Mouse (Mus musculus) urinary bladder, adult 18-20 months (tissue): ENCODE results near the gene Iqcn.
A peak's percentile ranks its signal among the peaks of the same experiment; 100 is the strongest.

Experiments
- DNase-seq, 2 experiments: peaks; one replicate each; pipeline ENCODE4 v3.0.0; 2022; ENCODE audit warnings: low spot score in 2 of 2, mixed read lengths in 2 of 2

Iqcn gene

GRCm38 (mm10) chr8:70703287-70703686 lies at the start of gene Iqcn:
TSS of gene Iqcn (plus strand) at chr8:70703457.
- DNase-seq = no peak

GRCm38 (mm10) chr8:70654121-70654520 lies 49.1 kb upstream of the Iqcn start:
- no peak for DNase-seq

- no peak for DNase-seq
Measured at GRCm38 (mm10) chr8:70655469-70655868, 47.8 kb upstream of the Iqcn start.

GRCm38 (mm10) chr8:70656193-70656790 lies 47.0 kb upstream of the Iqcn start:
- DNase-seq = no peak

- DNase-seq = no peak
Measured at GRCm38 (mm10) chr8:70657214-70657613, 46.0 kb upstream of the Iqcn start.

- no peak for DNase-seq
Measured at GRCm38 (mm10) chr8:70657739-70658138, 45.5 kb upstream of the Iqcn start.

- DNase-seq = peak in 1 of 2 experiments; percentile 76
Measured at GRCm38 (mm10) chr8:70658897-70659603, 44.2 kb upstream of the Iqcn start.

- DNase-seq = peak; percentile 87 to 89
Measured at GRCm38 (mm10) chr8:70659604-70660272, 43.5 kb upstream of the Iqcn start.

- DNase-seq = no peak
Measured at GRCm38 (mm10) chr8:70660273-70660725, 43.0 kb upstream of the Iqcn start, which contains the start of gene Pgpep1. TSS of gene Pgpep1 (minus strand) at chr8:70660388.

- no peak for DNase-seq
Measured at GRCm38 (mm10) chr8:70663691-70664090, 39.6 kb upstream of the Iqcn start.

- no peak for DNase-seq
Measured at GRCm38 (mm10) chr8:70664631-70665030, 38.6 kb upstream of the Iqcn start.

- no peak for DNase-seq
Measured at GRCm38 (mm10) chr8:70665599-70665998, 37.7 kb upstream of the Iqcn start.

GRCm38 (mm10) chr8:70667071-70667470 lies 36.2 kb upstream of the Iqcn start:
- no peak for DNase-seq

- peak in 1 of 2 experiments; percentile 58 for DNase-seq
Measured at GRCm38 (mm10) chr8:70671615-70672324, 31.5 kb upstream of the Iqcn start.

GRCm38 (mm10) chr8:70672325-70673078 lies 30.8 kb upstream of the Iqcn start:
- DNase-seq = no peak

GRCm38 (mm10) chr8:70673079-70673856 lies 30.0 kb upstream of the Iqcn start, which contains the start of gene Lsm4:
TSS of gene Lsm4 (plus strand) at chr8:70673248.
- DNase-seq = peak; percentile 95 to 98

GRCm38 (mm10) chr8:70674109-70674508 lies 29.1 kb upstream of the Iqcn start:
- no peak for DNase-seq

GRCm38 (mm10) chr8:70674716-70675115 lies 28.5 kb upstream of the Iqcn start:
- DNase-seq = no peak

GRCm38 (mm10) chr8:70675336-70675735 lies 27.9 kb upstream of the Iqcn start:
- DNase-seq = no peak

GRCm38 (mm10) chr8:70677451-70678080 lies 25.7 kb upstream of the Iqcn start:
- DNase-seq = no peak
